Mouse (Mus musculus) heart, embryonic 10.5 days (tissue): ENCODE measurements around the gene Casp9. TPM values are rescaled to one million over a fixed set of nuclear protein-coding genes. Genes with fewer than 3 reads are reported as not detected.
A peak's percentile ranks its signal among the peaks of the same experiment; 100 is the strongest.

ENCODE experiments used
- DNase-seq: peaks from one replicate; pipeline ENCODE4 v3.0.0-alpha.2; 2017; ENCODE audit warnings: low spot score
- H3K27ac ChIP-seq: fragments of 300-500 bp; sonication (generic); 2 replicates; pipeline ENCODE4 v1.5.1; 2016; ENCODE audit warnings: mild to moderate bottlenecking
- H3K27me3 ChIP-seq: fragments of 300-500 bp; sonication (generic); 2 replicates; pipeline ENCODE4 v1.6.1; 2016; ENCODE audit warnings: mild to moderate bottlenecking; ENCODE audit not compliant: poor library complexity, insufficient read depth, severe bottlenecking
- H3K36me3 ChIP-seq: fragments of 300-500 bp; sonication (generic); 2 replicates; pipeline ENCODE4 v1.6.1; 2016; ENCODE audit warnings: mild to moderate bottlenecking, moderate library complexity
- H3K4me1 ChIP-seq: fragments of 300-500 bp; sonication (generic); 2 replicates; pipeline ENCODE4 v1.6.1; 2016; ENCODE audit warnings: mild to moderate bottlenecking
- H3K4me3 ChIP-seq: fragments of 300-500 bp; sonication (generic); 2 replicates; pipeline ENCODE4 v1.5.1; 2016; ENCODE audit warnings: mild to moderate bottlenecking, moderate library complexity
- H3K9me3 ChIP-seq: fragments of 300-500 bp; sonication (generic); 2 replicates; pipeline ENCODE4 v1.6.1; 2016; ENCODE audit warnings: mild to moderate bottlenecking, moderate library complexity
- WGBS: fragments of 180-500 bp; shearing (Covaris S2); methylation state at CpG from one replicate; pipeline ENCODE4 v1.1.7; 2016; 5-methylcytosine and 5-hydroxymethylcytosine counted together
- polyA plus RNA-seq: library from polyadenylated mRNA; unstranded; fragments of >200 nt; fragmentation: Nextera tagmentation; extraction: Ambion mirVana; gene quantifications from 2 replicates; pipeline ENCODE4 v1.2.1, GENCODE M21; 2016

The Casp9 gene
- polyA plus RNA-seq, 1 experiment from 2014 or later = 21.4 TPM

DNA sequence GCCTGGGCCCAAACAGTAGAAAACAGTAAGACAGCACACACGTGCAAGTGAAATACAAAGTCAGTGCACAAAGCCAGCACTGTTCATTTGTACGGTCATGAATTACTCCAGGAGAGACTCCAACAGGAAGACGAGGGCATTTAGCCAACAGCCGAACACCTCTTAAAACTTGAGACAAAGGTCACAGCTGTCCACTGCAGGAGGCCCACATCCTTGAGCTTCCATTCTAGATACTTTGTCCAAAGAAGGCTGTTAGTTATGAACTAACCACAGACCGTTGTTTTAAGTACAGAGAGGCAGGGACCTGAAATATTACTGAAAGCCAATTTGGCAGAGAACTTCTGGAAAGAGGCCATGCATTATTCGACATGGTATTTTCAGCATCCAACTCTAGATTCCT, 6.4 kb upstream of the Casp9 start:
- Histone ChIP-seq H3K4me3 (no peak overlapping the region), H3K27me3 (no peaks in the 10 kb centered on the region), H3K4me1 (peaks cover 6% of the 10 kb centered on the region; the same call in 1 of the 2 replicates), H3K27ac (no peak overlapping the region), H3K36me3 (peaks cover 59% of the 10 kb centered on the region), H3K9me3 (no peaks in the 10 kb centered on the region)
- WGBS = 85% methylated on average over 6 of the region's 6 CpGs
- DNase-seq = no peak

DNA sequence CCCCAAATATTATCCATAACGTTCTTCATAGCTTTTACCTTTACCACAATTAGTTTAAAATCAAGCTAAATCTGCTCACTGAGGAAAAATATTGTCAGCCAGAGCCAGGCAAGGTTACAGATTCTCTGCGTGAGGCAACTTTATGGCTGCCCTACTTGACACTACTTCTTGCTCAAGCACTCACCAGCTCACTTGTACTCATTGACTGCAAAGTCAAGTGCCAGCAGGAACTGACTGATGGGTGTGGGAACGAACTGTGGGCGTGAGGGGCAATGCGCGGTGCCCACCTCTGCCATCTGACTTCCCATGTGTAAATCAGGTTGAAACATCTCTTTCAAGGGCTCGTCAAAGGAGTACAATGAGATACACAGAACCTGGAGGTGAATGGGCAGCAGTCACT, 6.0 kb upstream of the Casp9 start:
- no peak overlapping the region for H3K27ac ChIP-seq
- H3K27me3 ChIP-seq = no peaks in the 10 kb centered on the region
- DNase-seq = no peak
- peaks cover 6% of the 10 kb centered on the region; the same call in 1 of the 2 replicates for H3K4me1 ChIP-seq
- WGBS = 91% methylated on average over 7 of the region's 7 CpGs
- no peak overlapping the region for H3K4me3 ChIP-seq
- H3K36me3 ChIP-seq = peaks cover 54% of the 10 kb centered on the region
- no peaks in the 10 kb centered on the region for H3K9me3 ChIP-seq

DNA sequence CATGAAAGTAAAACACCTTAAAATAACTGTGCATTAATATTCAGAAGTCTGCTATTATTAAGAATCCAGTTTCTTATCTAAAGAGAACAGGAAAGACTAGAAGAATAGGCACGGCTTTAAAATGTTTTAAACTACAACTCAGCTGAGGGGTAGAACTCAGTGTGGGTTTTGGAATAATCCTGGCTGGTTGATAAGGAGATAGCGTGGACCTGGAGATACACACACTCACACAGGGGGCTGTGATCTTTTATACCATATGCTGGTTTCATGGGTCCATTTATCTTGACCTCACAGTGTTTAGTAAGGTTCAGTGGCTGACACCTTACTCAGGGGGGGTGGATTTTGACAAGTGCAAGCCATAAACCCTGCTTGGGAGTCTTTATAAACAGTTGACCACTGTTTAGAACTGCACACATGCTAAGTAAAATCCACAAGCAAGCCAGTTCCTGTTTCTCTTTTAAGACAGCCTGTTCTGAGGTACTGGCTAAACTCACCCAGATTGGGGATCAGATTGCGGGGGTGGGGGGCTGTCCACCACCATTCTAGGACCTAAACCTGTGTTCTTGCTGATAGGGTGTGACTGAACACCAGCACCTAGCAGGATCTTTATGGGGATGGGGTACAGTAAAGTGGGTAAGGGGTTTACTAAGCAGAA, 3.7 kb upstream of the Casp9 start:
- Histone ChIP-seq H3K4me3 (peak overlapping the region; percentile 87), H3K27me3 (no peaks in the 10 kb centered on the region), H3K9me3 (no peaks in the 10 kb centered on the region), H3K4me1 (peaks cover 10% of the 10 kb centered on the region; the same call in 1 of the 2 replicates), H3K36me3 (peaks cover 33% of the 10 kb centered on the region), H3K27ac (peak overlapping the region; percentile 93)
- no peak for DNase-seq
- WGBS = 42% methylated on average over 3 of the region's 3 CpGs

DNA sequence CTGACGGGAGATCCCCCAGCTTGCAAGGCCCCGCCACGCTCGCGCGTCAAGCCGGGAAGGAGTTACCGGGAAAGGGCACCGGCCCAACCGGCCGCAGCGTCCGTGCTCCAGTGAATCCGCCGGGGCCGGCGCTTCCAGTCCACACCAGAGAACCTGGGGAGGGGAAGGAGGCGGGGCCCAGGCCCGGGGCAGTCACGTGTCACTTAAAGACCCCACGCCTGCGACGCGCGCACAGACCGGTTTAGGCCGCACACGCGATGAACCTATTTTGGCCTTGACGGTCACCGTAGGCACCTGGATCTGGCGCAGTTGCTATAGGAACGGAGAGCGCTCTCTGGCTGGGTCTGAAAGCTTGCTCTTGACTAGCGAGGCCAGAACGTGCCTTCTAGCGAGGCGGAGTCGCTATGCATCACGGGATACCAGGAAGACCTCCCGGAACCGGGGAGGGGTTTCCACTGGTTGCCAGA, 2.9 kb upstream of the Casp9 start, which contains the start of gene Dnajc16:
TSS of gene Dnajc16 (minus strand) at position 408 of the 467 bp plus-strand sequence.
- WGBS = under 1% methylated on average over 42 of the region's 42 CpGs

DNA sequence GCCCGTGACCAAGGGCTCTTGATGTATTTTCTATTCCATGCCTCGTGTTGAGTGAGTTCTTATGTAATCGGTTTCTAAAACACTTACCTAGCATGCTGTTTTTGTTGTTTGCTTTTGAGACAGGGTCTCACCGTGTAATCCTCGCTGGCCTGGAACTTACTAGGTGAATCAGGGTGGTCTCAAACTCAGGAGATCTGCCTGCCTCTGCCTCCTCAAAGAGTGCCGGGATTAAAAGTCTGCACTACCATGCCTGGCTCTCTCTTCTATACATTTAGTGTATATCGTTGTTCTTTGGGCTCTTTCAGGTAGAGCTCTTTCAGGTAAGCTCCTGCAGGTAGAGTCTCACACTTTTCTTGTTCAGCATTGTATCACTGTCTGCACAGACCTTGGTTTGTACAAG, 1.9 kb upstream of the Casp9 start:
- Histone ChIP-seq H3K27ac (no peak overlapping the region), H3K27me3 (no peaks in the 10 kb centered on the region), H3K9me3 (no peaks in the 10 kb centered on the region), H3K36me3 (peaks cover 21% of the 10 kb centered on the region), H3K4me1 (peaks cover 17% of the 10 kb centered on the region), H3K4me3 (no peak overlapping the region)
- 87% methylated on average over 7 of the region's 7 CpGs for WGBS
- DNase-seq = no peak

More for the DNA sequence above, 2.9 kb upstream of the Casp9 start, which contains the start of gene Dnajc16:
- Histone ChIP-seq H3K4me3 (peak within 1 kb of the TSS; percentile 87), H3K27ac (peak within 1 kb of the TSS; percentile 93), H3K27me3 (no peaks in the 10 kb centered on the region), H3K9me3 (no peaks in the 10 kb centered on the region), H3K4me1 (peaks cover 17% of the 10 kb centered on the region), H3K36me3 (peaks cover 25% of the 10 kb centered on the region)
- DNase-seq = peak; percentile 100

DNA sequence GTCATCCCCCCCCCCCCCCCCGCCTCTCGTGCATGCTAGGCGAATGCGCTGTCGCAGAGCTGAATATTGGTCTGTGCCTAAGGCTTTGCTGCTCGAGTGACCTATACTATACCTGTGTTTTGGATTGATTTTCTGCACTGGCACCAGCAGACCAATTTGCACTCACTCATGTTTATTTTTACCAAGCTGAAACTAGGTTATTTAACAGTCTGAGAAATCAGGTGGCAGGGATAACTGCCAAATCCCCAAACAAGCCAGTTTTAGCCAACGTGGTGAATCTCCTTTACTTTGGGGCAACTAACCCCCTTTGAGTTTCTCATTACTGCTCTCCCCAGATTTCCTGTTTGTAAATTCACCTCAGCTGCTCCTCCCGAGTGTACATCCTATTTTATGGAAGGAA, 1.5 kb upstream of the Casp9 start:
- Histone ChIP-seq H3K9me3 (no peaks in the 10 kb centered on the region), H3K27me3 (no peaks in the 10 kb centered on the region), H3K27ac (no peak overlapping the region), H3K36me3 (peaks cover 22% of the 10 kb centered on the region), H3K4me3 (no peak overlapping the region), H3K4me1 (peaks cover 17% of the 10 kb centered on the region)
- 84% methylated on average over 8 of the region's 8 CpGs for WGBS
- no peak for DNase-seq

DNA sequence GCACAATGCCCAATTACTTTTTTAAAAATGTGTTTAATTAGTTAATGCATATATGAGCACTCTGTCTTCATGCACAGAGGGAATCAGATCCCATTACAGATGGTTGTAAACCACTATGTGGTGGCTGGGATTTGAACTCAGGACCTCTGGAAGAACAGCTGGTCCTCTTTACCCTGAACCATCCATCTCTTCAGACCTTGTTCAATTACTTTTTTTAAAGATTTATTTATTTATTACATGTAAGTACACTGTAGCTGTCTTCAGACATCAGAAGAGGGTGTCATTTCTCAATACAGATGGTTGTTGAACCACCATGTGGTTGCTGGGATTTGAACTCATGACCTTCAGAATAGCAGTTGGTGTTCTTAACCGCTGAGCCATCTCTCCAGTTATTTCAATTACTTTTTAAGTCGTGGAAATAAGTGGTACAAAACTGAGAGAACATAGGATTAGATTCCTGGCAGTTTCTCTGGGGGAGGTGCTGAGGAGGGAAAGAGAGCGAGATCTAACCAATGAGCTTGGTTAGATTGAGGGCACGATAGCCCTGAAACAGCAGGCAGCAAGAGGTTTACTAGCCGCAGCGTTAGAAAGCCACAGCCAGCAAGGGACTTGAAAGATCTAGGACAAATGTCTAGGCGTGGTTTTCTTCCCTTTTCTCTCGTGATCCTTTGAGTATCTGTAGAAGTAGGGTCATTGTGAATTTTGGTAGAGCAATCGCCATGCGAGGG, 694 bp upstream of the Casp9 start:
- H3K4me1 ChIP-seq = peaks cover 17% of the 10 kb centered on the region
- no peak for DNase-seq
- no peaks in the 10 kb centered on the region for H3K9me3 ChIP-seq
- H3K27me3 ChIP-seq = no peaks in the 10 kb centered on the region
- peak overlapping the region; percentile 84 for H3K4me3 ChIP-seq
- peaks cover 23% of the 10 kb centered on the region for H3K36me3 ChIP-seq
- WGBS = 14% methylated on average over 10 of the region's 10 CpGs
- H3K27ac ChIP-seq = peak overlapping the region; percentile 93

DNA sequence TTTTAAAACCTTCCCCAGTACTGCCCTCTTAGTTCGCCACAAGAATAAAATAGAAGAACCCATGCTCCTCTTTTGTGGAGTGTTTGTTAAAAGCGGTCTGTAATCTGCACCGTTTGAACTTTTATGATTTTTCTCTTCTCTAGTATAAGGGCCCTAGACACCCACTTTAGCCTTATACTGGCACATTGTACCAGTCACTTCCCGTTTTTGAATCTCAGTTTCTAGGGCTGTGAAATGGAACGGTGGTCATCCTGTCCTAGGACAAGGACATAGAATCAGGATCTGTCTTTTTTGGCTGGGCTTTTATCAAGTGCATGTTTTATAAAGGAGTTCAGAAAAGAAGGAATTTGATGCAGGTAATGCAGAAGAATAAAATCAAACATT, 732 bp downstream of the Casp9 start:
- Histone ChIP-seq H3K9me3 (no peaks in the 10 kb centered on the region), H3K4me3 (peak overlapping the region; percentile 84), H3K4me1 (peaks cover 17% of the 10 kb centered on the region), H3K27me3 (no peaks in the 10 kb centered on the region), H3K27ac (peak overlapping the region; percentile 93), H3K36me3 (peaks cover 28% of the 10 kb centered on the region)
- DNase-seq = no peak
- 19% methylated on average over 5 of the region's 5 CpGs for WGBS

DNA sequence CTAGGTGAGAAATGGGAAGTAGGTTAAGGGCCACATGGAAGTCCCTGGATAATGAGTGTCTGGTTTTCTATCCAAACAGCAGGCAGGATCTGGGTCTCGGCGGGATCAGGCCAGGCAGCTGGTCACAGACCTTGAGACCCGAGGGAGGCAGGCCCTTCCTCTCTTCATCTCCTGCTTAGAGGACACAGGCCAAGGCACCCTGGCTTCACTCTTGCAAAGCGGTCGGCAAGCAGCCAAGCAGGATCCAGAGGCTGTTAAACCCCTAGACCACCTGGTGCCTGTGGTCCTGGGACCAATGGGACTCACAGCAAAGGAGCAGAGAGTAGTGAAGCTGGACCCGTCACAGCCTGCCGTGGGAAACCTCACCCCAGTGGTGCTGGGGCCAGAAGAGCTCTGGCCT, 2.9 kb downstream of the Casp9 start:
- peaks cover 11% of the 10 kb centered on the region for H3K4me1 ChIP-seq
- 90% methylated on average over 7 of the region's 7 CpGs for WGBS
- no peak overlapping the region for H3K4me3 ChIP-seq
- peaks cover 28% of the 10 kb centered on the region for H3K36me3 ChIP-seq
- H3K27ac ChIP-seq = no peak overlapping the region
- H3K27me3 ChIP-seq = no peaks in the 10 kb centered on the region
- H3K9me3 ChIP-seq = no peaks in the 10 kb centered on the region
- no peak for DNase-seq

DNA sequence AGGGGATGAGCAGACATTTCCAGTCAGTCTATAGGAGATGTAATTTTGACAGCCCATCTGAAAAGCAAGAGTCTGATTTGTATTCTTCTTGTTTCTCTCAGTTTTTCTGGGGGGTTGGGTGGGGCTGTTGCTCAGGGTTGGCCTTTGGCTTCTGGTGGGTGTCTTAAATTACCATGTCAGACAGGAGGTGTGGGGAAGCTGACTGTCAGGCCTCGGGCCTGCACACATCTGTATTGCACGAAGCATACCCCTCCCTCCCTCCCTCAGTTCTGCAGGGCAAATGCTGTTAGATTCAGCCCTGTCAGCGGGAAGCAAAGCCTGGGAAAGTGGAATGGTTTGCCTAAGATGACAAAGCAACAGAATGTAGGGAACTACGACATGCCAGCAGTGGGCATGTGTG, 3.5 kb downstream of the Casp9 start:
- 93% methylated on average over 4 of the region's 4 CpGs for WGBS

DNA sequence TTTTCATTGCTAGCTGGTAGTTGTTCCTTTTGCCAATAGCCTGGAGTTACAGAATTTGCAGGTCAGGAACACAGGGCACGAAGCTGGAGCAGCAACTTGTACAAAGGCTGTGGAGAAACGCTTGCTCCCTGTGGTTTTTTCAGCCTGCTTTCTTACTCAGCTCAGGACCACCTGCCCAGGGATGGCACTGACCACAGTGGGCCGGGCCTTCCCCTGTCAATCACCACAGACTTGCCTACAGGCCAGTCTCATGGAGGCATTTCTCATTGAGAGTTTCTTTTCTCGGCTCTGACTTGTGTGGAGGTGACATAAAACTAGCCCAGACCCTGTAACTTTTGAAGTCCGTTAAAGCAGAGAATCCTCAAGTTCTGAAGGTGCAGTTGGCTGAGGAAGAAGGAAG, 4.1 kb downstream of the Casp9 start:
- no peak overlapping the region for H3K27ac ChIP-seq
- DNase-seq = no peak
- no peaks in the 10 kb centered on the region for H3K9me3 ChIP-seq
- H3K4me1 ChIP-seq = peaks cover 11% of the 10 kb centered on the region
- no peaks in the 10 kb centered on the region for H3K27me3 ChIP-seq
- H3K36me3 ChIP-seq = peaks cover 28% of the 10 kb centered on the region
- no peak overlapping the region for H3K4me3 ChIP-seq
- WGBS = 87% methylated on average over 5 of the region's 5 CpGs

More for the DNA sequence above, 3.5 kb downstream of the Casp9 start:
- H3K9me3 ChIP-seq = no peaks in the 10 kb centered on the region
- H3K36me3 ChIP-seq = peaks cover 28% of the 10 kb centered on the region
- H3K4me3 ChIP-seq = no peak overlapping the region
- DNase-seq = no peak
- H3K27ac ChIP-seq = no peak overlapping the region
- H3K27me3 ChIP-seq = no peaks in the 10 kb centered on the region
- peaks cover 11% of the 10 kb centered on the region for H3K4me1 ChIP-seq

DNA sequence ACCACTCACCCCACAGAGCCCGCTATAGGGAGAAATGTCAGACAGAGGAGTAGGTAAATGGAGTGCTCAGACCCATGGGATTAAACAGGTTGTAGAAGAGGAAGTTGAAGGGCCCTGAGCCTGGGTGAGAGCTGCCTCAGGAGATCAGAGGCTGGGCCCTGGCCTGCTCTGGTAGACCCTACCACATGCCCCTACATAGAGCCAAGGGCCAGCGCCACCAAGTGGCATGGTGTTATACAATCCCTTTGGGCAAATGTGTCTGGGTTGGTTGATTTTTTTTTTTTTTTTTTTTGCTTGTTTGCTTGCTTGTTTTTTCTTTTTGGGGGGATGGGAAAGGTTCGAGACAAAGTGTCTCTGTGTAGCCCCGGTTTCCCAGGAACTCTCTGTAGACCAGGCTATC, 10.7 kb downstream of the Casp9 start:
- no peak for DNase-seq
- H3K4me1 ChIP-seq = no peaks in the 10 kb centered on the region
- no peak overlapping the region for H3K4me3 ChIP-seq
- H3K27ac ChIP-seq = no peak overlapping the region
- peaks cover 63% of the 10 kb centered on the region for H3K36me3 ChIP-seq
- WGBS = 81% methylated on average over 4 of the region's 4 CpGs
- H3K9me3 ChIP-seq = no peaks in the 10 kb centered on the region
- no peaks in the 10 kb centered on the region for H3K27me3 ChIP-seq

DNA sequence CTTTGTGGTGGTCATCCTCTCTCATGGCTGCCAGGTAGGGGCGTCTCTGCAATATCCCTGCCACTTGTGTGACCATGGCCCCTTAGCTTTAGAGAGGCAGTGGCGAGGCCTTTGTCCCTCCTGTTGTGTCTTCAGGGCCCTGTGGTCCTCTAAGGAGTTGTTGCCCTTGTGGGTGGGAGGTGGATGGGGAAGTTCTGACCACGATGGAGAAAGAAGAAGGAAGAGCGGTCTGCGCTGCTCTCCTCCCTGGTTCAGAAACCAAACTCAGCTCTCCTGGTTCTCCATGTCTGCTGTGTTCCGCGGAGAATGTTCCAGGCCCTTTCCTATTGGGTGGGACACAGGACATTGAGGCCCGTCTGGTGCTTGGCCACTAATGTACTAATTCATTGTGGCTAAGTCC, 12.5 kb downstream of the Casp9 start:
- DNase-seq = no peak
- Histone ChIP-seq H3K4me1 (no peaks in the 10 kb centered on the region), H3K9me3 (no peaks in the 10 kb centered on the region), H3K4me3 (no peak overlapping the region), H3K27me3 (no peaks in the 10 kb centered on the region), H3K27ac (no peak overlapping the region), H3K36me3 (peaks cover 81% of the 10 kb centered on the region)
- 94% methylated on average over 8 of the region's 8 CpGs for WGBS
